Mouse (Mus musculus) hematopoietic stem cell, adult 5-6 weeks (primary cell): ENCODE data around the gene Dyrk4. TPM values are rescaled to one million over a fixed set of nuclear protein-coding genes. Genes with fewer than 3 reads are reported as not detected.

Experiments
- ATAC-seq, 2 experiments: fragments of 125-278 bp in 1 of 2; replicated peaks in 1 of 2; 2 replicates each; pipeline ENCODE4 v1.8.0; 2016 to 2017; ENCODE audit warnings: inconsistent platforms in 2 of 2, mild to moderate bottlenecking in 2 of 2, moderate number of reproducible peaks in 2 of 2, low read depth in 1 of 2, moderate TSS enrichment in 1 of 2; ENCODE audit not compliant: low FRiP score in 2 of 2, poor library complexity in 2 of 2, severe bottlenecking in 2 of 2, insufficient read depth in 1 of 2, low TSS enrichment in 1 of 2
- total RNA-seq: library from RNA; stranded (forward); fragments of 172-1452, 232-1000 nt; gene quantifications from 2 replicates; pipeline ENCODE4 v1.2.3, GENCODE M21; 2017

The Dyrk4 gene
- total RNA-seq, 1 experiment from 2014 or later: not detected

DNA sequence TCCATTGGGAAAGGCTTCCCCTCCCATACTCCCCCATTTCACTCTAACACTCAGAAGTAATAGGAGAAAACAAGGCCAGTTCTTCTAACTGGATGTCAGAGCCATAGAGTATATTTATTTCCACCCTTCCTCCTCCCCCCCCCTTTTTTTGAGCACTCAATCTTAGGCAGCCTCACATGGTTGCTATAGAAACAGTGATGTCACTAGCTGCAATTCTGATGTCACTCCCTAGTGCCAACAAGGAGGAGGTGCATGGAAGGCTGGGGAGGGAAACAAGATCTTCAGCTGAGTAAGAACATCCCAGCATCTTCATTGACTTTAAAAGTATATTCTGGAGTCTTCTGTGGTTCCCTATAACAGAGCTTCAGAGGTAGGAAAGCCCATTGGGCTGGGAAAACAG is 68.8 kb downstream of the Dyrk4 start, which contains the start of gene Akap3:
Gene Akap3, plus strand, starts transcription at position 218 of the 400 bp plus-strand sequence.
- no peak for ATAC-seq

GRCm38 (mm10) chr6:126848712-126849704 is 72.6 kb downstream of the Dyrk4 start, which contains the start of gene Ndufa9:
Gene Ndufa9, minus strand, starts transcription at chr6:126849136.
- peak; percentile 95 to 98 for ATAC-seq

DNA sequence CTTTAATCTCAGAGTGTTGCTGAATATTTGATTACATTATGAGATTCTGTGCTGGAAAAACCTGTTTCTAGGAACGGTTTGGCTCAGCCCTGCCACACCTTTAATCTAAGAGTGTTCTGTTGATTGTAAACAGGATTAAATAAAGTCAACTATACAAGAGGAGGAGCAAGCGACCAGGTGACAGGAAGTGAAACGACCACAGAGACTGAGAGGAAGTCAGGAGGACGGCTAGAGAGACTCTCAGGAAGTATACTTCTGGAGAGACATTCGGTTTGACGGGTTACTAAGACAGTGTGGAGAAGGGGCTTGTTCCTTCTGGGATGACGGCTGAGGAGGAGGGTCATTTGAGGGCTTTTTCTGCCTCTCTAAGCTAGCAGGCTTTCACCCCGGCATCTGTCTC is 85.0 kb downstream of the Dyrk4 start:
- ATAC-seq: no peak

Other genes with a start within 250 kb of the Dyrk4 start
- gene Kcna6, start 181.2 kb downstream of the Dyrk4 start, total RNA-seq: not detected in 2 replicates
- gene Ndufa9, start 72.7 kb downstream of the Dyrk4 start, total RNA-seq: 93.8 and 106 TPM in 2 replicates
- gene Akap3, start 68.7 kb downstream of the Dyrk4 start, total RNA-seq: not detected in 2 replicates
- gene Rad51ap1, start 17.7 kb upstream of the Dyrk4 start, total RNA-seq: 112 and 143 TPM in 2 replicates
- gene D6Wsu163e, start 18.1 kb upstream of the Dyrk4 start, total RNA-seq: 26.1 and 53.5 TPM in 2 replicates
- not detected in 2 replicates for gene Fgf6, start 93.7 kb upstream of the Dyrk4 start, total RNA-seq
- gene Fgf23, start 151.1 kb upstream of the Dyrk4 start, total RNA-seq: not detected in 2 replicates
- gene Tigar, start 187.7 kb upstream of the Dyrk4 start, total RNA-seq: 3.4 and 3.8 TPM in 2 replicates
- gene Ccnd2, start 230.4 kb upstream of the Dyrk4 start, total RNA-seq: 57.3 and 129 TPM in 2 replicates